Mouse (Mus musculus): Measurements from ENCODE around the gene Cd83. TPM values are rescaled to one million over a fixed set of nuclear protein-coding genes. Genes with fewer than 3 reads are reported as not detected.

The Cd83 gene
- total and polyA plus RNA-seq, 2 experiments from 2014 or later = 2.3 to 4.4 TPM

DNA sequence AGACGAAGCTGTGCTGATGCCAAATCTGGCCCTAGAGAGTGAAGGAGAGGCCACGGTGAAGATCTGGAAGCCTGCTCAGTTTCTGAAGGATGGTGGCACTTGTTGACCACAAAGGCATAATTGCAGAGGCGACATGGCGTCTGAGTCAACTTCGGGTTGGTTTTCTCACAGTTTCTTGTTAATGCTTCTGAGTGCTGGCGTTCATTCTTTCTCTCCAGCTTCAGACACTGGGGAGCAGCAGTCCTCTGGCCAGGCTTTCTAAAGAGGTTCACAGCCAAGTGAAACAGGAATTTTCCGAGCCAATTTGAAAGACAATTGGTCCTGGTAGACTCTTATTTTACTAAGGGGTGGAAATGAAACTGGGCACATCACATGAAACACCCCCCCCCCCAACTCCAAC is 62.6 kb downstream of the Cd83 start:
- Histone ChIP-seq H3K36me3 (replicated peaks; ENCODE audit: control insufficient read depth, insufficient read depth, low read length) (no peaks in the 10 kb centered on the region), H3K27me3 (ENCODE audit: control insufficient read depth, insufficient read depth, low read length) (no peaks in the 10 kb centered on the region), H3K4me3 (ENCODE audit: low read depth, low read length) (no peak overlapping the region), H3K9me3 (replicated peaks; ENCODE audit: control insufficient read depth, low read length) (no peaks in the 10 kb centered on the region), H3K4me1 (ENCODE audit: control insufficient read depth, insufficient read depth) (no peaks in the 10 kb centered on the region), H3K4me2 (ENCODE audit: low read depth, low read length) (no peak overlapping the region), H3K27ac (ENCODE audit: low read depth) (no peak overlapping the region), H3K9ac (replicated peaks; ENCODE audit: low read depth, low read length) (no peak overlapping the region)
- 74% methylated on average over 7 of the region's 7 CpGs for WGBS
- DNase-seq (ENCODE audit: low spot score) (no peak), ATAC-seq (ENCODE audit: insufficient read depth, low read depth) (no peak)
- TF ChIP-seq EP300 (IDR thresholded peaks at IDR 0.05; ENCODE audit: low read depth) (no peak), CTCF (IDR thresholded peaks at IDR 0.05; ENCODE audit: low read depth) (no peak)

DNA sequence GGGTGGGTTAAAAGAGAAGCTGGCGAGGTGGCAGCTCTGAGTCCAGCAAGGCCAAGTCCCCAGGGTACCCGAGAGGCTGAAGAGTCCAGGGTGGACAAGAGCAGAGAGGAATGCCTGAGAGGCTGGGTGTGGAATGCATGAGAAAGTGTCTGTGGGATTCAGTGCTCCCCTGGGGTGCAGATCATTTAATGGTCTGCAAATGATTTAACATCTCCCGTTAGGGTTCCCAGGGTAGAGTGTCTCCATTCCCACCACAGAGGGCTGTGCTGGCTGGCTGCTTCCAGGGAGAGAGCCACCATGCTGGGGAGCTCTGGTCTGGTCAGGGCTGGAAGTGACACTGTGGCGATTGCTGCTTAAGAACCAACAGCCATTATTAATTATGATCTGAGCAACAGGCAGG is 65.2 kb downstream of the Cd83 start:
- TF ChIP-seq EP300 (IDR thresholded peaks at IDR 0.05; ENCODE audit: low read depth) (no peak), CTCF (IDR thresholded peaks at IDR 0.05; ENCODE audit: low read depth) (no peak)
- H3K27ac ChIP-seq (ENCODE audit: low read depth) = no peak overlapping the region
- no peaks in the 10 kb centered on the region for H3K36me3 ChIP-seq (replicated peaks; ENCODE audit: control insufficient read depth, insufficient read depth, low read length)
- no peak overlapping the region for H3K4me3 ChIP-seq (ENCODE audit: low read depth, low read length)
- H3K4me2 ChIP-seq (ENCODE audit: low read depth, low read length) = no peak overlapping the region
- H3K4me1 ChIP-seq (ENCODE audit: control insufficient read depth, insufficient read depth) = no peaks in the 10 kb centered on the region
- H3K9me3 ChIP-seq (replicated peaks; ENCODE audit: control insufficient read depth, low read length) = no peaks in the 10 kb centered on the region
- DNase-seq (ENCODE audit: low spot score) (no peak), ATAC-seq (ENCODE audit: insufficient read depth, low read depth) (no peak)
- H3K9ac ChIP-seq (replicated peaks; ENCODE audit: low read depth, low read length) = no peak overlapping the region
- 39% methylated on average over 4 of the region's 4 CpGs for WGBS
- H3K27me3 ChIP-seq (ENCODE audit: control insufficient read depth, insufficient read depth, low read length) = no peaks in the 10 kb centered on the region

DNA sequence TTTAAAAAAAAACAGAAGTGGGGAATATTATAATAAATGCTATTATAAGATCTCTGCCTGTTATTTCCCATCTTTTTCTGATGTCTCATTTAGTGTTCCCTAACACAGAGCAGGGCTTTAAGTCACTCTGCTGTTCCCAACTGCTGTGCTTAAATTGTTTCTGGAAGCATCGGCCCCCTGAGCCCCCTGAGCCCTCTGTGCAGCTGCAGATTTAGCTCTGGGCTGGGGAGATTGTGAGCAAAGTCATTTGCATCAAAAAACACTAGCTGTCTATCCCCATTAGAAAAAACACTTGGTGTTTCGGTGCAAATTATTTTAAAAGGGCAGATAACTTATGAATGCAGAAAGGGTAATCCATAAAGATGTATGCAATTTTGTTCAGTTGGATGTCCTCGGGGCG is 66.5 kb downstream of the Cd83 start:
- no peaks in the 10 kb centered on the region for H3K27me3 ChIP-seq (ENCODE audit: control insufficient read depth, insufficient read depth, low read length)
- no peak overlapping the region for H3K4me3 ChIP-seq (ENCODE audit: low read depth, low read length)
- H3K36me3 ChIP-seq (replicated peaks; ENCODE audit: control insufficient read depth, insufficient read depth, low read length) = no peaks in the 10 kb centered on the region
- no peaks in the 10 kb centered on the region for H3K4me1 ChIP-seq (ENCODE audit: control insufficient read depth, insufficient read depth)
- TF ChIP-seq CTCF (IDR thresholded peaks at IDR 0.05; ENCODE audit: low read depth) (no peak), EP300 (IDR thresholded peaks at IDR 0.05; ENCODE audit: low read depth) (no peak)
- H3K9ac ChIP-seq (replicated peaks; ENCODE audit: low read depth, low read length) = no peak overlapping the region
- WGBS = 68% methylated on average over 4 of the region's 4 CpGs
- H3K27ac ChIP-seq (ENCODE audit: low read depth) = no peak overlapping the region
- DNase-seq (ENCODE audit: low spot score) (no peak), ATAC-seq (ENCODE audit: insufficient read depth, low read depth) (no peak)
- H3K4me2 ChIP-seq (ENCODE audit: low read depth, low read length) = no peak overlapping the region
- H3K9me3 ChIP-seq (replicated peaks; ENCODE audit: control insufficient read depth, low read length) = no peaks in the 10 kb centered on the region

Other genes starting within 250 kb of the Cd83 start
- gene Mcur1, start 224.6 kb upstream of the Cd83 start, total RNA-seq (2014; rRNA removed; ENCODE audit: low replicate concordance) = 37.7 and 40.1 TPM in 2 replicates
- gene Mcur1, start 224.6 kb upstream of the Cd83 start, polyA plus RNA-seq (2015; fragmentation: Nextera tagmentation; extraction: Ambion mirVana) = 22.0 and 24.9 TPM in 2 replicates
- 0.85 and 0.88 TPM in 2 replicates for gene Rnf182, start 169.1 kb upstream of the Cd83 start, total RNA-seq (2014; rRNA removed; ENCODE audit: low replicate concordance)
- gene Rnf182, start 169.1 kb upstream of the Cd83 start, polyA plus RNA-seq (2015; fragmentation: Nextera tagmentation; extraction: Ambion mirVana) = 0.56 and 0.62 TPM in 2 replicates

Measured in heart, postnatal 0 days (tissue).